Comparison of ENCODE assay signal across 8 mouse cellular contexts in genomic region chr13:108347016-108347415, GRCm38 (mm10). TPM values are rescaled to one million over a fixed set of nuclear protein-coding genes. Genes with fewer than 3 reads are reported as not detected.
DNase-seq lines count a peak whose midpoint lies in the region; ATAC-seq and TF ChIP-seq lines count a peak whose summit lies in the region.

No protein-coding gene starts in this region.

- no peak for TF ChIP-seq EP300 in stomach, postnatal 0 days (optimal IDR thresholded peaks at IDR 0.05)

- no peaks in the 10 kb centered on the region for H3K4me1 ChIP-seq in thymus, adult 2 months (replicated peaks; ENCODE audit: control insufficient read depth, insufficient read depth, low read length)
- H3K4me1 ChIP-seq in intestine, postnatal 0 days (replicated peaks; ENCODE audit: control insufficient read depth, insufficient read depth, low read length), result no peaks in the 10 kb centered on the region
- no peaks in the 10 kb centered on the region for H3K4me1 ChIP-seq in stomach, postnatal 0 days (replicated peaks; ENCODE audit: control insufficient read depth, insufficient read depth)

- WGBS in thymus, adult 2 months, result 44% methylated on average over 4 of the region's 4 CpGs
- 48% methylated on average over 4 of the region's 4 CpGs for WGBS in intestine, postnatal 0 days
- WGBS in stomach, postnatal 0 days, result 43% methylated on average over 4 of the region's 4 CpGs

- TF ChIP-seq POLR2A in thymus, adult 2 months (IDR thresholded peaks at IDR 0.05; ENCODE audit: control insufficient read depth, extremely low read depth, insufficient read depth, low read length, poor library complexity), result no peak

- H3K36me3 ChIP-seq in thymus, adult 2 months (ENCODE audit: control insufficient read depth, insufficient read depth, low read length), result no peaks in the 10 kb centered on the region
- no peaks in the 10 kb centered on the region for H3K36me3 ChIP-seq in intestine, postnatal 0 days (ENCODE audit: control insufficient read depth, insufficient read depth)
- no peaks in the 10 kb centered on the region for H3K36me3 ChIP-seq in stomach, postnatal 0 days (ENCODE audit: control insufficient read depth, insufficient read depth, low read length)

- ATAC-seq in erythroid progenitor cell, adult 5-6 weeks (replicated peaks; ENCODE audit: low FRiP score, poor library complexity, severe bottlenecking), result peak; percentile 53
- ATAC-seq in intestine, postnatal 0 days, result peak; percentile 54
- ATAC-seq in stomach, postnatal 0 days (ENCODE audit: low FRiP score, low TSS enrichment), result 0 out of 2 replicates have a peak, but pooled peaks have one; percentile 29

- no peak overlapping the region for H3K9ac ChIP-seq in intestine, postnatal 0 days (ENCODE audit: low read depth, low read length)
- H3K9ac ChIP-seq in stomach, postnatal 0 days (ENCODE audit: low read length), result no peak overlapping the region

- TF ChIP-seq CTCF in thymus, adult 2 months (IDR thresholded peaks at IDR 0.05; ENCODE audit: borderline replicate concordance, control insufficient read depth, extremely low read depth, insufficient read depth, low read length, poor library complexity), result no peak
- TF ChIP-seq CTCF in intestine, postnatal 0 days (IDR thresholded peaks at IDR 0.05; ENCODE audit: low read depth), result peak; percentile 89
- peak; percentile 88 for TF ChIP-seq CTCF in stomach, postnatal 0 days (IDR thresholded peaks at IDR 0.05; ENCODE audit: low read depth)

- no peak overlapping the region for H3K4me2 ChIP-seq in intestine, postnatal 0 days (replicated peaks; ENCODE audit: low read depth)
- H3K4me2 ChIP-seq in stomach, postnatal 0 days (replicated peaks; ENCODE audit: low read depth), result no peak overlapping the region

- no peak overlapping the region for H3K4me3 ChIP-seq in thymus, adult 2 months (ENCODE audit: control insufficient read depth, insufficient read depth, low read length)
- no peak overlapping the region for H3K4me3 ChIP-seq in intestine, postnatal 0 days (ENCODE audit: low read depth, low read length)
- no peak overlapping the region for H3K4me3 ChIP-seq in stomach, postnatal 0 days (ENCODE audit: low read depth, low read length)

- no peaks in the 10 kb centered on the region for H3K9me3 ChIP-seq in intestine, postnatal 0 days (ENCODE audit: control insufficient read depth)
- H3K9me3 ChIP-seq in stomach, postnatal 0 days (ENCODE audit: control insufficient read depth, low read length), result no peaks in the 10 kb centered on the region

- no peaks in the 10 kb centered on the region for H3K27me3 ChIP-seq in thymus, adult 2 months (ENCODE audit: control insufficient read depth, insufficient read depth, low read length)
- no peaks in the 10 kb centered on the region for H3K27me3 ChIP-seq in intestine, postnatal 0 days (replicated peaks; ENCODE audit: control insufficient read depth, insufficient read depth, low read length)
- H3K27me3 ChIP-seq in stomach, postnatal 0 days (ENCODE audit: control insufficient read depth, insufficient read depth, low read length), result no peaks in the 10 kb centered on the region

- no peak overlapping the region for H3K27ac ChIP-seq in thymus, adult 2 months (ENCODE audit: control insufficient read depth, insufficient read depth, low read length)
- H3K27ac ChIP-seq in intestine, postnatal 0 days (ENCODE audit: low read depth, low read length), result no peak overlapping the region
- no peak overlapping the region for H3K27ac ChIP-seq in stomach, postnatal 0 days (replicated peaks)

- peak; percentile 82 to 83 for DNase-seq in cerebellum, postnatal 10 days
- no peak for DNase-seq in cerebellum, adult 11 months
- DNase-seq in thymus, adult 2 months, result peak; percentile 43
- DNase-seq in thymus, adult 18-20 months, result no peak
- DNase-seq in lung, postnatal 25 days (ENCODE audit: low spot score), result peak; percentile 29
- DNase-seq in stomach, postnatal 0 days (ENCODE audit: low spot score), result peak; percentile 73

RNA-seq across cellular contexts. Expression of gene Depdc1b, which starts 30.9 kb away (rescaled TPM):
- 10.4 and 13.1 TPM in 2 replicates for polyA plus RNA-seq in thymus, adult 2 months (2012; rRNA removed)
- total RNA-seq in erythroid progenitor cell, adult 5-6 weeks (2015; ENCODE audit: low replicate concordance), result 163 and 205 TPM in 2 replicates
- 175 and 226 TPM in 2 replicates for total RNA-seq in erythroid progenitor cell, adult 5-6 weeks (2017; ENCODE audit: low replicate concordance)
- polyA plus RNA-seq in intestine, postnatal 0 days (2015; fragmentation: Nextera tagmentation; extraction: Ambion mirVana), result 1.3 and 1.6 TPM in 2 replicates
- polyA plus RNA-seq in stomach, postnatal 0 days (2015; fragmentation: Nextera tagmentation; extraction: Ambion mirVana), result 1.2 and 1.5 TPM in 2 replicates

Comparison
In these comparisons a context has a peak if more than half of its experiments do, and no peak if none do; other contexts are left out.
1. DNase-seq: peak in cerebellum, postnatal 10 days (2 of 2), thymus, adult 2 months (single experiment), lung, postnatal 25 days (single experiment) and stomach, postnatal 0 days (single experiment); none in cerebellum, adult 11 months (single experiment) and thymus, adult 18-20 months (0 of 2).
2. Peak in every context shown above with its lines, with median percentiles within 50 percentile points of each other: ATAC-seq.